Mouse (Mus musculus) cerebellum, adult 8-10 months (tissue): ENCODE results near the gene Snrnp200.
"Not testable (repeated sequence)": the region's sequence is repeated elsewhere in the genome, so short reads cannot be mapped to it uniquely, and the experiment has no call there.

Experiments
- DNase-seq: peaks from one replicate; pipeline ENCODE4 v3.0.0; 2022

The Snrnp200 gene

DNA sequence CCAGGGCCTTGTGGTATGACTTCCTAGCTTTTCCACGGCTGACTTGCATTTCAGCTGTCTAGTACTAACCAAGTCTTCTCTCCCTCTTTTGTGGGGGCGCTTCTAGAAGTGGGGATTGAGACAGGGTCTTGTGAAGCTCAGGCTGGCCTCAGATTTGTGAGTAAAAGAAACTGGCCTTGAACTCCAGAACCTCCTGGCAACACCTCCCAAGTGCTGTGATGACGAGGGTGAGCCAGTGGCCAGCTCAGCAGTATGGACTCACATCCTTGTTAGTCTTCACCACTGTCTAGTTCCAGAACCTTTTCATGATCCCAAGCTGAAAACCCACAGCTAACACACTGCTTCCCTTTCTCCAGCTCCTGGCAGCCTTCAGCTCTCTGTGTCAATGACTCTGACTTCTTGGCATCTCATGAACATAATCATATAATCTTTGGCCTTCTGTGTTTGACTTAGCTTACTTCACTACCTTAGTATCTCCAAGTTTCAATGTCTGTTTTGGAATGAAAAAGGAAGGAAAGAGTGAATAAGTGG is 46.5 kb downstream of the Snrnp200 start:
- no peak for DNase-seq

DNA sequence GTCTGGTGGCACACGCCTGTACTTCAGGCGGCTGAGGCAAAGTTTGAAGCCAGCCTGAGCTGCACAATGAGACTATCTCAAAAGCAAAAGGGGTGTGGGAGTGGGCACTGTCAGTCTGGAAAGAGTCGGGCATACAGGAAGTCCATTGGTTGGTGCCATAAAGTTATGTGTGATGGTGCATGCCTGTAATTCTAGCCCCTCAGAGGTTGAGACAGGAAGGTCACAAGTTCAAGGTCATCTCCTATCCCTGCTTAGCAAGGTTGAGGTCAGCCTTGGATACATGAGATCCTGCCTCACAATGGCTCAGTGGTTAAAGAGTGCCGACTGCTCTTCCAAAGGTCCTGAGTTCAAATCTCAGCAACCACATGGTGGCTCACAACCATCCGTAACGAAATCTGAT is 47.1 kb downstream of the Snrnp200 start:
- DNase-seq: no peak

DNA sequence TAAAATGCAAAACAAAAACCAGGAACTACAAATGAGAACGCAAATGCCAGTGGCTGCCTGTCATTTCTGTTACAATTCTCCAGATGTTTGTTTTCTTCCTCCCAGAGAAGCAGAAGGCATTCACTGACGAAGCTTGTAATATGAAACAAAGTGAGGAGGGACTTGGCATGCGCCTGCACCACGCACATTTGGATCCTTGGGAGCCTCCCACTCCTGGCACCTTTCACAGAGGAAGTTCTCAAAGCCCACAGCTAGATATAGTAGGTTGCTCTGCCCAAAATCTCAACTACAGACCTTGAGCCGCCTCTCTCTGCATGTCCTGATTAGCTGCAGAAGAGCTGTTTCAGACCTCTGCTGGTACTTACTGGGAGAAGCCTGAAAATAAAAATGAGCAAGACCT is 51.2 kb downstream of the Snrnp200 start:
- DNase-seq: no peak

- no peak for DNase-seq
These were observed 54.3 kb downstream of the Snrnp200 start for GRCm38 (mm10) chr2:127262480-127262879.

DNA sequence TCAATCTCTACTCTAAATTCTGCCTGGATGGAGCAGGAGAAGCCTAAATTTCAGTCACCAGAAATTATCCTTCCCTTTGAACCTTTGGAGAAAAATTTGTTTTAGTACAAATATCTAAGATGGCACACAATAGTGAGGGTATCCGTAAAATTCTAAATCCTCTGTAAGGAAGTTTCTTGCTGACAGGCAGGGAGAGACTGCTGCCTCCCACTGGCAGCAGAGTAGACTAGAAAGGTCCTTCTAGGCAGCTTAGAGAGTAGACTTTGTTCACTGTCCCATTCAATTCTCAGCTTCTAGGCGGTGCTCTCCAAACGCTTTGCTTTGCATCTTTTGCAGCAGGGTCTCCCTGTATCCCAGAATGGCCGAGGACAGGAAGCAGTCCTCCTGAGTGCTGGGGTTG is 59.7 kb downstream of the Snrnp200 start:
- DNase-seq: no peak

- peak; percentile 97 for DNase-seq
These were observed 61.5 kb downstream of the Snrnp200 start, which contains the start of gene Stard7 for GRCm38 (mm10) chr2:127269491-127270299. Gene Stard7 (plus strand): TSS chr2:127270218.

DNA sequence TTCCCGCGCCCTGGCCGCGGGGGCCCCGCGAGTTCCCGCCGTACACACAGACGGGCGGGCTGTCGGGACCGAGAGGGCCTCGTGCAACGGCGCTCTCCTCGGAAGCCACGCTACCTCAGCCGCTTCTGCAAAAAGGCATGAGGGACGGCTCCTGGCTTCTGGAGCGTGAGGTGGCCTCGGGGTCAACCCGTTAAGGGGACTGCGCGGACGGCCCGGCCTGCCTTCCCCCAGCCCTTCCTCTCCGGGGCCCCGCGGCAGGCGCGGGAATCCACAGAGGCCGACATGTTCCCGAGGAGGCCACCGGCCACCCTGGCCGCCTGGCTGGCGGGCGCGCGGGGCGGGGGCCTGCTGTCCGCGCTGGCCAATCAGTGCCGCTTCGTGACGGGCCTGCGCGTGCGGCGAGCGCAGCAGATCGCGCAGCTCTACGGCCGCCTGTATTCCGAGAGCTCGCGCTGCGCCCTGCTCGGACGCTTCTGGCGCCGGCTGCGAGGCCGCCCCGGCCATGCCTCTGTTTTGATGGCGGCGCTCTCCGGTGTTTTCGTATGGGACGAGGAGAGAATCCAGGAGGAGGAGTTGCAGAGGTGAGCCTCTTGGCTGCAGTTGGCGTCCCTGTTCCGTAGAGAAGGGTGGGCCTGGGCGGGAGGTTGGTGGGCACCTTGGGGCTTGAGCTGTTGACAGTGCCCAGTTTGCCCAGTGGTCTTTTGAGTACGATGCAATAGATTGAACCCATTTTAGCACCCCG is 62.3 kb downstream of the Snrnp200 start:
- peak; percentile 84 for DNase-seq

DNA sequence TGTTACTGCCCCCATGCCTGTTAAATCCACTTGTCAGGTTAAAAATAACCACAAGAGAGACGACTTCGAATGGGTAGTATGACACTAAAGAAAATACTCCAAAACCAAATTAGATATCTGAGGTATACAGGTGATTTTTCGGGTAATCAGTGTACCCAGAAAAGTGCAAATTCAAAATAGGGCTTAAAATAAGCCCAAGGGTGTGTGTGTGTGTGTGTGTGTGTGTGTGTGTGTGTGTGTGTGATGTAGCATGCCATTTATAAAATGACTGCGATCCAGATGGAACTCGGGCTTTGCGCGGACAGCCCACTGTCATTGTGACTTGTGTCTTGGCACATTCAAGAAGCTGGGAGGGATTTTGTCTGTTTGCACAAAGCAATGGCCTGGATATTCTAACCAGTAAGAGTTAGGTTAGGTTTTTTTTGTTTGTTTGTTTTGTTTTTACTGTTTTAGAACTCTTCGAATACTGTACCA is 62.9 kb downstream of the Snrnp200 start:
- no peak for DNase-seq

DNA sequence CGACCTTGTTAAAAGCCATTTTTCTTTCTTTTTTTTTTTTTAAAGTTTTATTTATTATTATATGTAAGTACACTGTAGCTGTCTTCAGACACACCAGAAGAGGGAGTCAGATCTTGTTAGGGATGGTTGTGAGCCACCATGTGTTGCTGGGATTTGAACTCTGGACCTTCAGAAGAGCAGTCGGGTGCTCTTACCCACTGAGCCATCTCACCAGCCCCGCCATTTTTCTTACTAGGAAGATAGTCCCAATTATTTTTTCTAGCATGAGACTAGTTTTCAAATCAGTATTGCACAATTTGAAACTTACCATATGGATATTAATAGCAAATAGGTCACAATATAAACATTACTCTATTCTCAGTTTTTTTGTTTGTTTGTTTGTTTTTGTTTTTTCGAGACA is 63.9 kb downstream of the Snrnp200 start:
- not testable (repeated sequence) for DNase-seq

- DNase-seq: no peak
These were observed 64.6 kb downstream of the Snrnp200 start for GRCm38 (mm10) chr2:127272806-127273205.

DNA sequence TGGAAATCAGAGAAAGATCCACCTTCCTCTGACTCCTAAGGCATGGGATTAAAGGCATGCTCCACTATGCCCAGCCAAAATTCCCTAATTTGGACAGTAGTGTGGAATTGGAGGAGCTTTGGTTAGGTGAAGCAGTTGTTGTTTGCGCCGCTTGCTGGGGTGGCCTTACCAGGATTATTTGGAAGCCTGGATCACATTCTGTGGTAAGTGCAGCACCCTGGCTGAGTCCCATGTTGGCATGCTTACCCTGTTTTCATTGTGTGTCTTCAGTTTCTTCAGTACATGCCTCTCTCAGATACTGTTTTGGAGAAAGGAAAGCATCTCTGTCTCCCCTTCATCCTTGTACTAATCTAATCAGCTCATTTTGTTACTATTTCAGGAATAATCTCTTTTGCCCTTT is 66.4 kb downstream of the Snrnp200 start:
- no peak for DNase-seq

DNA sequence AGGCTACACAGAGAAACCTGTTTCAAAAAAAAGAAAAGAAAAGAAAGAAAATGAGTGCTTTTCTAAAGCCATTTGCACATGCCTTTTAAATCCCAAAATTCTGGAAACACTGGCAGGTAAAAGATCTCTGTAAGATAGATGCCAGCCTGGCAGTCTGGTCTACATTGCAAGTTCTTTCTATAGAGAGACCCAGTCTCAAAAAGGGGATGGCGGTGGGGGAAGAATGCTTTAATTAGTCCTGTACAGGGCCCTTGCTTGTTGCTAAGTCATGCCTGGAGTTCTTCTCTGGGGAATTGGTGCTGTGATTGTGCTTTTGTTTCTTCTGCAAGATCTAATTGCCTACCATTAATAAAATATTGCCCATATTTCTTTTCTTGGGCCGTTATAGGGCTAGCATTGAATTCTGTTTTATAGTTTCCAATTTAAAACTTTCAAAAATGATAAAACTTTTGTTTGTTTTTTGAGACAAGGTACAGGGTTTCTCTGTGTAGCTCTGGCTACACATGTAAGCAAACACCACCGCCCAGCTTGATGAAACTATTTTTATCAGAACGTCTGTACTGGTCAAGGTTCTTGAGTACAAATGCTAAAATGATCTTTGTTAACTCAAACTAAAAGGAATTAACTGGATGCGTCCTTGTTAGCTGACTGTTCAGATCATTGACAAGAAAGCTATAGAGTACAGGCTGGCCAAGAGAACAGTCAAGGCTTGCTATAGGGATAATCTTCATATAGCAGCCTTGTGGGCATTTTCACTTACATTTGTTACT is 67.5 kb downstream of the Snrnp200 start:
- no peak for DNase-seq

DNA sequence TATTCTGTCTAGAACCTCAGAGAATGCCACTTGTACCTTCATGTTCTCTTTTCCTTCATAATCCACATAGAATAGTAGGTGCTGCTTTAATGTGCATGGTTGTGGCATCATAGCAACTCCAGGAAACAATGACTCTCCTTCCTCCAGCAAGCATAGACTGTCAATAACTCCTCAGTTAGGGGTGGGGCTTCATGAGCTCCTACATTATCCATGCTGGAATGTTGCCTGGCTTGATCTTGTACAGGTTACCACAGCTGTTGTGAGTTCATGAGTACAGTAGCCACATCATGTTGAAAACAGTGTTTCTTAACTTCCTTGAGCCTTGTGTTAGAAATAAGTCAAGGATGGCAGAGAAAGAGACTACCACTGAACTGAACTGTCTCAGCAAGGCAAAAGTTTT is 70.0 kb downstream of the Snrnp200 start:
- no peak for DNase-seq
